Mouse (Mus musculus) embryonic fibroblast, embryonic 13.5 days (primary cell): ENCODE measurements at regions not wholly inside any gene's neighbourhood (a gene's known extent, or its start where the extent isn't known, plus 50 kb on each side); places are given as distances from the start of the nearest gene placed in this dataset.

Source experiments
- H3K27ac ChIP-seq: 2 replicates; pipeline ENCODE4 v1.5.1; 2012; ENCODE audit warnings: low read length, control low read depth, inconsistent platforms; ENCODE audit not compliant: insufficient read depth
- H3K4me1 ChIP-seq: 2 replicates; pipeline ENCODE4 v1.6.1; 2011; ENCODE audit warnings: low read length; ENCODE audit not compliant: control insufficient read depth, insufficient read depth
- H3K4me3 ChIP-seq: 2 replicates; pipeline ENCODE4 v1.5.1; 2011; ENCODE audit warnings: mild to moderate bottlenecking, control low read depth, low read length; ENCODE audit not compliant: insufficient read depth
- CTCF ChIP-seq: IDR thresholded peaks from 2 replicates; pipeline ENCODE4 v1.5.1; 2011; ENCODE audit warnings: mild to moderate bottlenecking, control low read depth, low read length, moderate library complexity, borderline replicate concordance; ENCODE audit not compliant: insufficient read depth
- POLR2A ChIP-seq: IDR thresholded peaks from 2 replicates; pipeline ENCODE4 v1.6.1; 2011; ENCODE audit warnings: low read depth, mild to moderate bottlenecking, control low read depth, low read length, moderate library complexity

DNA sequence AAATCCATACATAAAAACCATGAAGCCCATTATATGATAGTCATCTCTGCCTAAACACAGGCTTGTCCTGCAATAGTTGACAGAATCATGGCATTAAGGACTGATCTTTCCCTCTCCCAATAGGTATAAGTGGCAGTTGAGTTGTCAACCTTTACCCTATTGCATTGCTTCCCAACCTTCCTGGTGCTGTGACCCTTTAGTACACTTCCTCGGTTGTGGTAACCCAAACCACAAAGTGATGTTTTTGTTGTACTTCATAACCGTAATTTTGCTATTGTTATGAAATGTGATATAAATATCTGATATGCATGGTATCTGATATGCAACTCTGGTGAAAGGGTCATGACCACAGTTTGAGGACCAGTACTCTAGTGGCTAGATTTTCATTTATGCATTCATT lies 61.4 kb downstream of the Gm4340 start:
- Histone ChIP-seq H3K4me3 (no peak overlapping the region), H3K27ac (no peak overlapping the region), H3K4me1 (no peaks in the 10 kb centered on the region)
- TF ChIP-seq CTCF (no peak), POLR2A (no peak)

- H3K4me1 ChIP-seq: no peaks in the 10 kb centered on the region
- TF ChIP-seq CTCF: no peak
- no peak for TF ChIP-seq POLR2A
- no peak overlapping the region for H3K27ac ChIP-seq
- H3K4me3 ChIP-seq: no peak overlapping the region
These were observed 81.0 kb downstream of the Gm4340 start for GRCm38 (mm10) chr10:104274841-104275240.

- Histone ChIP-seq H3K4me3 (no peak overlapping the region), H3K27ac (peak overlapping the region; percentile 34; the same call in 1 of the 2 replicates), H3K4me1 (peaks cover 3% of the 10 kb centered on the region; the same call in 1 of the 2 replicates)
- no peak for TF ChIP-seq POLR2A
- TF ChIP-seq CTCF: no peak
These were observed 105.3 kb downstream of the Gm4340 start for GRCm38 (mm10) chr10:104299146-104299545.
